Mouse (Mus musculus) heart, embryonic 15.5 days (tissue): ENCODE measurements around the gene Gatc. TPM values are rescaled to one million over a fixed set of nuclear protein-coding genes. Genes with fewer than 3 reads are reported as not detected.
"Not testable (repeated sequence)": the region's sequence is repeated elsewhere in the genome, so short reads cannot be mapped to it uniquely, and the experiment has no call there.

ENCODE experiments used
- ATAC-seq: fragments of 200-750 bp; cut with Nextera tagmentation; replicated peaks from 2 replicates; pipeline ENCODE4 v1.8.0; 2017; ENCODE audit warnings: low read depth, moderate TSS enrichment; ENCODE audit not compliant: insufficient number of reproducible peaks, insufficient read depth, low FRiP score
- H3K27ac ChIP-seq: fragments of 300-500 bp; sonication (generic); 2 replicates; pipeline ENCODE4 v1.5.1; 2015; ENCODE audit warnings: mild to moderate bottlenecking, inconsistent platforms
- H3K27me3 ChIP-seq: fragments of 300-500 bp; sonication (generic); 2 replicates; pipeline ENCODE4 v1.6.1; 2015; ENCODE audit warnings: inconsistent platforms
- H3K36me3 ChIP-seq: fragments of 300-500 bp; sonication (generic); 2 replicates; pipeline ENCODE4 v1.6.1; 2015; ENCODE audit warnings: mild to moderate bottlenecking, inconsistent platforms
- H3K4me1 ChIP-seq: fragments of 300-500 bp; sonication (generic); replicated peaks from 2 replicates; pipeline ENCODE4 v1.6.1; 2015; ENCODE audit warnings: inconsistent platforms
- H3K4me2 ChIP-seq: fragments of 300-500 bp; sonication (generic); 2 replicates; pipeline ENCODE4 v1.6.1; 2015; ENCODE audit warnings: inconsistent platforms, mild to moderate bottlenecking, moderate library complexity
- H3K4me3 ChIP-seq: fragments of 300-500 bp; sonication (generic); 2 replicates; pipeline ENCODE4 v1.5.1; 2015; ENCODE audit warnings: mild to moderate bottlenecking, inconsistent platforms
- H3K9ac ChIP-seq: fragments of 300-500 bp; sonication (generic); 2 replicates; pipeline ENCODE4 v1.6.1; 2015; ENCODE audit warnings: mild to moderate bottlenecking, inconsistent platforms
- H3K9me3 ChIP-seq: fragments of 300-500 bp; sonication (generic); replicated peaks from 2 replicates; pipeline ENCODE4 v1.6.1; 2016; ENCODE audit warnings: inconsistent platforms
- WGBS: fragments of 180-500 bp; shearing (Covaris S2); methylation state at CpG from one replicate; pipeline ENCODE4 v1.1.7; 2015; ENCODE audit warnings: mixed read lengths; 5-methylcytosine and 5-hydroxymethylcytosine counted together
- polyA plus RNA-seq: library from polyadenylated mRNA; unstranded; fragments of >200 nt; fragmentation: Nextera tagmentation; extraction: Ambion mirVana; gene quantifications from 2 replicates; pipeline ENCODE4 v1.2.1, GENCODE M21; 2015

The Gatc gene
- 21.5 and 23.7 TPM in 2 replicates for polyA plus RNA-seq

DNA sequence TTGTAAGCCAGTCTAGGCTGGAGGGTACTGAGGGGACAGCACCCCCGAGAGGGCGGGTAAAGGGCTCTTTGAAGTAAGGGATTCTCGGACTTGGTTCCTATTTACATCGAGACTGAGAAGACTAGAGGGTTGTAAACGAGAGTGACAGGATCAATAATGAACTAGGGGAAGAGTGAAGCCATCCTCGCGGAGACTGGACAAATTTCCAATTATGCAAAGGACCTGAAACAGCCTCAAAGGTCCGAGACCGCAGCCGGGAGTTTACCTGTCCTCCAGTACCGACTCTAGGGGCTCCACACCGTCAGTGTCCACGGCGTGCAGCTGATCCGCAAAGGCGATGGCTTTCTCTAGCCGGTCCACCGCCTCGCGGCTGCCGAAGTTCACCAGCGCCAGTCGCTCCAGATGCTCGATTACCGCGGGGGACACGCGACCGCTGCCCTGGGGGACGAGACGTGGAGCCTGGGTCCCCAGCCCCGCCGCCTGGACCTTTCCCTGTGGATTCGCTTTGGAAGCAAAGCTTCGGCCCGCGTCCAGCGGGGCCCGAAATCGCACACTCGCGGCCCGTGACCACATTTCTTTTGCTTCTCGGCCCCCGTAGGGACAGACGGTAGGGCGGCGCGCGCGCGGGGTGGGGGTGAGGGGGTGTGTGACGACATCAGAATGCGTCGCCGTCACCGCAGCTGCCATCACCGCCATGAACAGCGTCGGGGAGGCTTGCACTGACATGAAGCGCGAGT, at the start of gene Gatc, which contains the start of gene Triap1:
Gene Gatc, minus strand, starts transcription at position 602 of the 737 bp plus-strand sequence.
Gene Triap1, plus strand, starts transcription at position 649 of the 737 bp plus-strand sequence.
- Histone ChIP-seq H3K4me2 (peak within 1 kb of the TSS; percentile 86), H3K27me3 (no peaks in the 10 kb centered on the region), H3K9ac (peak within 1 kb of the TSS; percentile 89), H3K4me1 (peaks cover 28% of the 10 kb centered on the region), H3K27ac (peak within 1 kb of the TSS; percentile 78), H3K9me3 (no peaks in the 10 kb centered on the region), H3K4me3 (peak within 1 kb of the TSS; percentile 90), H3K36me3 (peaks cover 43% of the 10 kb centered on the region)
- peak; percentile 91 for ATAC-seq
- under 1% methylated on average over 62 of the region's 62 CpGs for WGBS

DNA sequence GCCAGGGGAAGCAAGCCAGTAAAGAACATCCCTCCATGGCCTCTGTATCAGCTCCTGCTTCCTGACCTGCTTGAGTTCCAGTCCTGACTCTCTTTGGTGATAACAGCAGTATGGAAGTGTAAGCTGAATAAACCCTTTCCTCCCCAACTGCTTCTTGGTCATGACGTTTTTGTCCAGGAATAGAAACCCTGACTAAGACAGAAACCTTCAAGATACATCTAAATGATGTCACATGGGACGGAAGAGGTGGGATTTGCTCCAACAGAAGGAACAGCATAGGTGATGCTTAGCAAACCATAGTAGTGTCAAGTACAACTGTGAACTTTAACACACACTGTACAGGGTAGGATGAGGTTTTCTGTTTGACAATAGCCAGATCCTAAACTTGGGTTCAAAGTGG, 37.9 kb upstream of the Gatc start:
- H3K4me1 ChIP-seq, ATAC-seq, H3K27me3 ChIP-seq, H3K4me2 ChIP-seq, H3K36me3 ChIP-seq, H3K9me3 ChIP-seq, H3K27ac ChIP-seq, H3K9ac ChIP-seq, H3K4me3 ChIP-seq: not testable (repeated sequence)
- whole genome bisulfite sequencing: 48% methylated on average over 2 of the region's 2 CpGs

DNA sequence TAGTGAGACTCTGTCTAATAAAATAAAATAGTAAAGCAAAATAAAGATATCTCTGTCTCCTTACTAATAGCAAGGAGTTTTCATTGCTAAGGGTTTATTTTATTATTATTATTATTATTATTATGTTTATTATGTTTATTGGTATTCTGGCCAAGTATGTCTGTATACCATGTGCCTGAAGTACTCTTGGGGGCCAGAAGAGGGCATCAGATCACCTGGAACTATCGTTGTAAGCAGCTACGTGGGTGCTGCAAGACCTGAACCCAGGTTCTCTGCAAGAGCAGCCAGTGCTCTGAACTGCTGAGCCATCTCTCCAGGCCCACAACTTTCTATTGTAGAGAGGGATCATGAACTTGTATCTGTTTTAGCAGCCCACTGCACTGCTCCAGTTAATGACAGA, 34.5 kb upstream of the Gatc start:
- no peak overlapping the region for H3K4me2 ChIP-seq
- H3K36me3 ChIP-seq: no peaks in the 10 kb centered on the region
- no peak overlapping the region for H3K4me3 ChIP-seq
- no peak overlapping the region for H3K9ac ChIP-seq
- peaks cover 3% of the 10 kb centered on the region; the same call in 1 of the 2 replicates for H3K4me1 ChIP-seq
- WGBS: 77% methylated on average over 2 of the region's 2 CpGs
- H3K27me3 ChIP-seq: peaks cover 15% of the 10 kb centered on the region
- no peak for ATAC-seq
- H3K9me3 ChIP-seq: no peaks in the 10 kb centered on the region
- H3K27ac ChIP-seq: no peak overlapping the region

DNA sequence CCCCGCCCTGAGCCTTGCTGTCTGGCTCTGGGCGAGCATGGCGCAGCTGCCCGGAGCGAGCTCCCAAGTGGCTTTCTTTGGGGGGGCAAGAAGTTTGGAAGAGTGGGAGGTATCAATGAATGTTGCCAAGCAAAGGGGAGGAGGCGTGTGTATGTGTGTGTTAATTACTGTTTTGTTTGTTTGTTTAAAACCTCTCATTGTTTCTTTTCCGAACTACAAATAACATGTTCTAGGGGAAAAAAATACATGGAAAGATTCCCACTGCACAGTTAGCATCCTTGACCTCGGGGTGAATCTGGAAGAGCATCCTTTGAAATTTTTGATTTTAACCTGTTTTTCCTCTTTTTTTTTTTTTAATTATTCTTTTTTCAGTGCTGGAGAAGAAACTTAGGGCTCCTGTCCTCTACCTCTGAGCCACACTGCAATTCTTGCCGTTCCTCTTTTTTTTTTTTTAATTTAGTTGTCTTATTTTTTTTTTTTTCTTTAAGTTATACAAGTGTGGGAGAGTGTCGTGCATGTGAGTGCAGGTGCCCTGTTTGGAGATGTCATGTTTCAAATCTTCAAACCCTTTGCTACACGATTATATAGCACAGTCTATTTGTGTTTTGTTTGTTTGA, 33.3 kb upstream of the Gatc start:
- Histone ChIP-seq H3K36me3 (no peaks in the 10 kb centered on the region), H3K27ac (no peak overlapping the region), H3K9me3 (no peaks in the 10 kb centered on the region), H3K4me1 (peaks cover 3% of the 10 kb centered on the region; the same call in 1 of the 2 replicates), H3K27me3 (peaks cover 15% of the 10 kb centered on the region), H3K4me3 (peak overlapping the region; percentile 40), H3K9ac (peak overlapping the region; percentile 54; the same call in 1 of the 2 replicates), H3K4me2 (peak overlapping the region; percentile 75)
- 22% methylated on average over 11 of the region's 11 CpGs for WGBS
- ATAC-seq: no peak

DNA sequence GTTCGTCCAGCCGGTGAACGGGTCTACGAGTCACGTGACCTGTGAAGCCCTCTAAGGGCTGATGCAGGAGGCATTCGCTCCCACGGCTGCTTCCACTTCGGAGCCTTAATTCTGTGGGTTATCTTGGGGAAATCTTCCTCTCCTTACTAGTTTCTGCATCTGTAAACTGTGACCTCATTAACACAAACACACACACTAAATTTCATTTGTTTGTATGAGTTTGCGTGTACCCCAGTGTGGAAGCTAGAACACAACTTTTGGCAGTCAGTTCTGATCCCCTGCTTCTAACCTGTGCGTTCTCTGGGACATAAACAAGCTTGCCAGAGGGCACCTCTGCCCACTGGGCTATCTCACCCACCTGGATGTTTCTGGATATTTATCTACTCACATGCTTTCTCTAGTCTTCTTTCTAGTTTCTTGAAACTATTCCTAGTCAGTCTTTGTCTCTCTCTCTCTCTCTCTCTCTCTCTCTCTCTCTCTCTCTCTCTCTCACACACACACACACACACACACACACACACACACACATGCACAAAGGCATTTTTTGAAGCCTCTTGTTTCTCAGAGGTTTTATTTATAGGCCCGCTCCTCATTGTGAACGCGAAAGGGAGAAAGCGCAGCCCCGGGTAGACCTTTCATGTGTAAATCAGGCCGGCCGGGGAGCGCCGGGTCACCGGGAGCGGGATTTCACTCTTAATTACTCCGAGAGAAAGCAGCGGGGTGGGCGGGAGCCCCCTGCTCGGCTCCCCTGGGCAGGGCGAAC, 32.6 kb upstream of the Gatc start:
- peak overlapping the region; percentile 40 for H3K4me3 ChIP-seq
- WGBS: 24% methylated on average over 26 of the region's 26 CpGs
- H3K4me1 ChIP-seq: peaks cover 3% of the 10 kb centered on the region; the same call in 1 of the 2 replicates
- no peaks in the 10 kb centered on the region for H3K36me3 ChIP-seq
- H3K9me3 ChIP-seq: no peaks in the 10 kb centered on the region
- no peak overlapping the region for H3K27ac ChIP-seq
- H3K4me2 ChIP-seq: peak overlapping the region; percentile 75
- peaks cover 15% of the 10 kb centered on the region for H3K27me3 ChIP-seq
- ATAC-seq: no peak
- peak overlapping the region; percentile 54; the same call in 1 of the 2 replicates for H3K9ac ChIP-seq

DNA sequence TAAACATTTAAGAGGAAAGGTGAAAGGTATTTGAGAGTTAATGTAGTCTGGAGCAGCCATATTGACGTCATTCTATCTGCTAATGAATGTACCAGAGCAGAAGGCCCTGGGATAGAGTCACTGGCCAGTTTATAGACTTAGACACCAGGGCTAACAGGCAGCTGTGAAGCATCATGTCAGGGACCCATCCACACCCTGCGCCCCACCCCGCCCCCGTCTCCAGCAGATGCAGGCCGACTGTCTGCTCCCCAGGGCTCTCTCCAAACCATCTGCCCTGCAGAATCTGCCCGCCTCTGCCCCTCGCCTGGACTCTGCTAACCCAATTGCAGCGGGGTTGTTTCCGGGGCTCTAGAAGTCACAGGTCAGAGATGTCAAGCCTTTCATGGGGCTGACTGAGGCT, 30.8 kb upstream of the Gatc start:
- Histone ChIP-seq H3K36me3 (no peaks in the 10 kb centered on the region), H3K9me3 (no peaks in the 10 kb centered on the region), H3K4me2 (no peak overlapping the region), H3K4me1 (peaks cover 3% of the 10 kb centered on the region; the same call in 1 of the 2 replicates), H3K4me3 (no peak overlapping the region), H3K27me3 (peaks cover 15% of the 10 kb centered on the region), H3K27ac (no peak overlapping the region), H3K9ac (no peak overlapping the region)
- 39% methylated on average over 9 of the region's 9 CpGs for WGBS
- ATAC-seq: no peak; the same call in 1 of the 2 replicates

DNA sequence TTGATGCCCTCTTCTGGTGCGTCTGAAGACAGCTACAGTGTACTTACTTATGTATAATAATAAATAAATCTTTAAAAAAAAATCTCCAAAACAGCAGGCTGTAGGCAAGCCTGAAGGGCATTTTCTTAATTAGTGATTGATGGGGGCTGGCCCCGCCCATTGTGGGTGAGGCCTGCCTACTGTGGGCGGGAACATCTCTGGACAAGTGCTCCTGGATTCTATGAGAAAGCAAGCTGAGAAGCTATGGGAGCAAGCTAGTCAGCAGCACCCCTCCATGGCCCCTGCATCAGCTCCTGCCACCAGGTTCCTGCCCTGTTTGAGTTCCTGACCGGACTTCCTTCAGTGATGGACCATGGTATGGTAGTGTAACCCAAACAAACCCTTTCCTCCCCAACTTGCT, 23.8 kb upstream of the Gatc start:
- Histone ChIP-seq H3K27me3 (0 out of 2 replicates have a peak, but pooled peaks cover 6% of the 10 kb centered on the region), H3K9ac (no peak overlapping the region), H3K4me3 (no peak overlapping the region), H3K9me3 (no peaks in the 10 kb centered on the region), H3K27ac (no peak overlapping the region), H3K4me1 (no peaks in the 10 kb centered on the region), H3K36me3 (no peaks in the 10 kb centered on the region), H3K4me2 (no peak overlapping the region)
- 76% methylated on average over 4 of the region's 4 CpGs for WGBS
- ATAC-seq: no peak

DNA sequence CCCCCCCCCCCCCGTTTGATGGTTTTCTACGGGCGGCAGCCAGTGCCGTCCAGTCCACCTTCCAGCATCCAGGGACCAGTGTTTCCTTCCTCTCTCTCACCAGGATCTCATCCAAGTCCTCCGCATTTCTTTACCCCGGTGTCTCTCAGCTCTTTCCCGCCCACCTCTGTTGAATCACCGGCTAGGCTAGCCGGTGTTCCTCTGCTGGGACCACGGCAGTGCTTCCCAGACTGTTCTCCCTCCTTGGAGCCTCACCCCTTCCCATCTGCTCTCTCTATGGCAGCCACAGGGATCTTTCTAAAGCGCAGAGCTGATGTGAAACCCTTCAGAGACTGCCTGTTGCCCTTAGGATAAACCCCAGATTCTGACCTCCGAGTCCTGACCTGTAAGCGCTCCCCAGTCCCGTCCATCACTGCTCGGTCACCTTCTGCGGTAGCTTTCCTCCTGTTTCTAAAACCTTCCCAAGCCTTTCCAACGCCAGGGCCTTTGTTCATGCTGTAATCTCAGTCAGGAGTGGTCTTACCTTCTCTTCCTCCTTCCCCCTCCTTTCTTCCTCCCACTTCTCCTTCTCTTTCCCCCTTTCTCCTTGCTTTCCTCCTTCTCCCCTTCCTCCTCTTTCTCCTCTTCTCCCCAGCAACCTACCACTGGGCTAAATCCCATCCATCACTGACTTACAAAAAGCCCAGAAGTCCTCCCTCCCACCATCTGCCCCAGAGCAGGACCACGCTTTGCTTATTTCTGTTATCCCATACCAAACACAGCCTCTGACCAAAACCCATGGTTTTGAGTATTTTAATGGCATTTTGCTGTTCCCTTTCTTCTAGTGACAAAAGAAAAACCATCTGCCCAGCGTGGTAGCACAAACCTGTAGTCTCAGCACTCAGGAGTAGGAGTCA, 22.1 kb upstream of the Gatc start:
- no peak overlapping the region for H3K9ac ChIP-seq
- H3K9me3 ChIP-seq: no peaks in the 10 kb centered on the region
- 0 out of 2 replicates have a peak, but pooled peaks cover 6% of the 10 kb centered on the region for H3K27me3 ChIP-seq
- H3K27ac ChIP-seq: no peak overlapping the region
- no peak for ATAC-seq
- H3K36me3 ChIP-seq: no peaks in the 10 kb centered on the region
- 0 out of 2 replicates have a peak, but pooled peaks cover 3% of the 10 kb centered on the region for H3K4me1 ChIP-seq
- WGBS: 25% methylated on average over 19 of the region's 19 CpGs
- no peak overlapping the region for H3K4me2 ChIP-seq
- no peak overlapping the region for H3K4me3 ChIP-seq

DNA sequence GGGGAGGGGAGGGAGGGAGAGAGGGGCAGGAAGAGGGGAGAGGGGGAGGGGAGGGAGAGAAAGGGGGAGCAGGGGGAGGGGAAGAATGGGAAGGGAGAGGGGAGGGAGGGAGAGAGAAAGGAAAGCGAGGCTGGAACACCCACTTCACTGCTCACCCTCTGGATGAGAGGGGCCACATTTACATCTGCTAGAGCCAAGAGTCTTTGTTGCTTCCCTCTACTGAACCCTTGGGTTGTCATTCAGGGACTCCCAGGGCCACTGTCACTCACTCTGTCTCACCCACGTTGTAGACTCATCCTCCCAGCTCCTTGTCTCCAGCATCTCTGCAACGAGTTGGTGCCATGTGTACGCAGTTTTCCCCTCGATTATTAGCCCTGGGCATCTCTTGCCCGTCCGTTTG, 21.2 kb upstream of the Gatc start:
- Histone ChIP-seq H3K27ac (no peak overlapping the region), H3K4me3 (no peak overlapping the region), H3K9me3 (no peaks in the 10 kb centered on the region), H3K9ac (no peak overlapping the region), H3K36me3 (no peaks in the 10 kb centered on the region), H3K4me2 (no peak overlapping the region), H3K4me1 (0 out of 2 replicates have a peak, but pooled peaks cover 3% of the 10 kb centered on the region), H3K27me3 (0 out of 2 replicates have a peak, but pooled peaks cover 6% of the 10 kb centered on the region)
- no peak for ATAC-seq
- 40% methylated on average over 7 of the region's 7 CpGs for whole genome bisulfite sequencing

DNA sequence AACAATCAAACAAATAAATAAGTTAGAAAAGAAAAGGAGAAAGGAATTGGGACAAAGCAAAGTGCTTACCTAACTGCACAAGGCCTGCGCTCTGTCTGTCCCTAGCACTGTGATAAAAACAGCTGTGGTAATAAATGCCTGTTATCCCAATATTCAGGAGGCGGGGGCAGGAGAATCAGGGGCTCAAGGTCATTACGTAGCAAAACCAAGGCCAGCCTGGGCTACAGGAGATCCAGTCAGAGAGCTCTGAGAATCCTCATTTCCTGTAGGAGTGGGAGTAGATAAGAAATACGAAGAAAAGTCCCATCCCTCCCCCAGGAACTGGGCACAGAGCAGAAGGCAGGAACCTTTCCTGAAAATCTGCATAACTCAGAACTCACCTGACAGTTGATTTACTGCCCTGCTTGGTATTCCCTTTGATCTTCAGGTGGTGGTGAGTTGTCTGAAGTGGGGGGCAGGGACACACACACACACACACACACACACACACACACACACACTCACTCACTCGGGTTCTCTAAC, 18.9 kb upstream of the Gatc start:
- H3K36me3 ChIP-seq: no peaks in the 10 kb centered on the region
- H3K27me3 ChIP-seq: peaks cover 6% of the 10 kb centered on the region; the same call in 1 of the 2 replicates
- H3K4me3 ChIP-seq: no peak overlapping the region
- no peaks in the 10 kb centered on the region for H3K9me3 ChIP-seq
- H3K27ac ChIP-seq: no peak overlapping the region
- no peak overlapping the region for H3K9ac ChIP-seq
- no peak for ATAC-seq
- 0 out of 2 replicates have a peak, but pooled peaks cover 3% of the 10 kb centered on the region for H3K4me1 ChIP-seq
- 56% methylated on average over 5 of the region's 5 CpGs for WGBS
- no peak overlapping the region for H3K4me2 ChIP-seq
